Mouse (Mus musculus): Measurements from ENCODE around the gene Tmprss11a. TPM values are rescaled to one million over a fixed set of nuclear protein-coding genes. Genes with fewer than 3 reads are reported as not detected.

The Tmprss11a gene
- polyA plus RNA-seq (2014; fragmentation: Nextera tagmentation; extraction: Ambion mirVana), result 1.0 and 2.2 TPM in 2 replicates

GRCm38 (mm10) chr5:86468890-86469289 lies at the start of gene Tmprss11a:
Gene Tmprss11a (minus strand): TSS chr5:86468990.
- H3K4me3 ChIP-seq (ENCODE audit: low read depth, low read length), result no peak within 1 kb of the TSS
- H3K27me3 ChIP-seq (replicated peaks; ENCODE audit: control insufficient read depth, insufficient read depth, low read length), result no peaks in the 10 kb centered on the region
- no peak within 1 kb of the TSS for H3K9ac ChIP-seq (ENCODE audit: low read depth, low read length)
- H3K27ac ChIP-seq (replicated peaks; ENCODE audit: low read depth, low read length), result no peak within 1 kb of the TSS
- no peak for ATAC-seq (ENCODE audit: low read depth)
- H3K4me2 ChIP-seq (ENCODE audit: low read depth, low read length), result no peak within 1 kb of the TSS
- WGBS, result 61% methylated on average over 4 of the region's 4 CpGs
- DNase-seq (ENCODE audit: low spot score), result no peak
- H3K9me3 ChIP-seq (ENCODE audit: control insufficient read depth, low read length), result no peaks in the 10 kb centered on the region
- no peaks in the 10 kb centered on the region for H3K4me1 ChIP-seq (ENCODE audit: control insufficient read depth, insufficient read depth, low read length)
- H3K36me3 ChIP-seq (ENCODE audit: control insufficient read depth, insufficient read depth, low read length), result no peaks in the 10 kb centered on the region

GRCm38 (mm10) chr5:86518500-86518899 lies 49.7 kb upstream of the Tmprss11a start, which contains the start of gene Tmprss11g:
Gene Tmprss11g (minus strand): TSS chr5:86518600.
- no peaks in the 10 kb centered on the region for H3K27me3 ChIP-seq (replicated peaks; ENCODE audit: control insufficient read depth, insufficient read depth, low read length)
- H3K4me3 ChIP-seq (ENCODE audit: low read depth, low read length), result no peak within 1 kb of the TSS
- H3K4me1 ChIP-seq (ENCODE audit: control insufficient read depth, insufficient read depth, low read length), result no peaks in the 10 kb centered on the region
- no peak within 1 kb of the TSS for H3K9ac ChIP-seq (ENCODE audit: low read depth, low read length)
- peak; percentile 1 for DNase-seq (ENCODE audit: low spot score)
- H3K4me2 ChIP-seq (ENCODE audit: low read depth, low read length), result no peak within 1 kb of the TSS
- H3K27ac ChIP-seq (replicated peaks; ENCODE audit: low read depth, low read length), result no peak within 1 kb of the TSS
- WGBS, result 66% methylated on average over 9 of the region's 9 CpGs
- no peak for ATAC-seq (ENCODE audit: low read depth)
- no peaks in the 10 kb centered on the region for H3K36me3 ChIP-seq (ENCODE audit: control insufficient read depth, insufficient read depth, low read length)
- no peaks in the 10 kb centered on the region for H3K9me3 ChIP-seq (ENCODE audit: control insufficient read depth, low read length)

- no peaks in the 10 kb centered on the region for H3K4me1 ChIP-seq (ENCODE audit: control insufficient read depth, insufficient read depth, low read length)
- DNase-seq (ENCODE audit: low spot score) (peak; percentile 10), ATAC-seq (ENCODE audit: low read depth) (no peak)
- H3K9me3 ChIP-seq (ENCODE audit: control insufficient read depth, low read length), result no peaks in the 10 kb centered on the region
- no peak overlapping the region for H3K4me3 ChIP-seq (ENCODE audit: low read depth, low read length)
- no peaks in the 10 kb centered on the region for H3K36me3 ChIP-seq (ENCODE audit: control insufficient read depth, insufficient read depth, low read length)
- H3K9ac ChIP-seq (ENCODE audit: low read depth, low read length), result no peak overlapping the region
- WGBS, result 74% methylated on average over 5 of the region's 5 CpGs
- no peak overlapping the region for H3K4me2 ChIP-seq (ENCODE audit: low read depth, low read length)
- no peak overlapping the region for H3K27ac ChIP-seq (replicated peaks; ENCODE audit: low read depth, low read length)
- no peaks in the 10 kb centered on the region for H3K27me3 ChIP-seq (replicated peaks; ENCODE audit: control insufficient read depth, insufficient read depth, low read length)
Observed at GRCm38 (mm10) chr5:86511538-86511937, 42.7 kb upstream of the Tmprss11a start.

- DNase-seq (ENCODE audit: low spot score) (no peak), ATAC-seq (ENCODE audit: low read depth) (no peak)
- no peaks in the 10 kb centered on the region for H3K27me3 ChIP-seq (replicated peaks; ENCODE audit: control insufficient read depth, insufficient read depth, low read length)
- 72% methylated on average over 1 of the region's 1 CpGs for WGBS
- H3K4me3 ChIP-seq (ENCODE audit: low read depth, low read length), result no peak overlapping the region
- H3K9me3 ChIP-seq (ENCODE audit: control insufficient read depth, low read length), result no peaks in the 10 kb centered on the region
- H3K4me2 ChIP-seq (ENCODE audit: low read depth, low read length), result no peak overlapping the region
- no peaks in the 10 kb centered on the region for H3K36me3 ChIP-seq (ENCODE audit: control insufficient read depth, insufficient read depth, low read length)
- no peak overlapping the region for H3K9ac ChIP-seq (ENCODE audit: low read depth, low read length)
- H3K4me1 ChIP-seq (ENCODE audit: control insufficient read depth, insufficient read depth, low read length), result no peaks in the 10 kb centered on the region
- no peak overlapping the region for H3K27ac ChIP-seq (replicated peaks; ENCODE audit: low read depth, low read length)
Observed at GRCm38 (mm10) chr5:86493453-86493852, 24.7 kb upstream of the Tmprss11a start.

GRCm38 (mm10) chr5:86482562-86482961 lies 13.8 kb upstream of the Tmprss11a start:
- Histone ChIP-seq H3K4me3 (ENCODE audit: low read depth, low read length) (no peak overlapping the region), H3K27me3 (replicated peaks; ENCODE audit: control insufficient read depth, insufficient read depth, low read length) (no peaks in the 10 kb centered on the region), H3K4me2 (ENCODE audit: low read depth, low read length) (no peak overlapping the region), H3K4me1 (ENCODE audit: control insufficient read depth, insufficient read depth, low read length) (no peaks in the 10 kb centered on the region), H3K27ac (replicated peaks; ENCODE audit: low read depth, low read length) (no peak overlapping the region), H3K9ac (ENCODE audit: low read depth, low read length) (no peak overlapping the region), H3K36me3 (ENCODE audit: control insufficient read depth, insufficient read depth, low read length) (no peaks in the 10 kb centered on the region), H3K9me3 (ENCODE audit: control insufficient read depth, low read length) (no peaks in the 10 kb centered on the region)
- peak; percentile 29 for DNase-seq (ENCODE audit: low spot score)
- WGBS, result 67% methylated on average over 2 of the region's 2 CpGs
- ATAC-seq (ENCODE audit: low read depth), result no peak

GRCm38 (mm10) chr5:86482031-86482430 lies 13.2 kb upstream of the Tmprss11a start:
- DNase-seq (ENCODE audit: low spot score) (no peak), ATAC-seq (ENCODE audit: low read depth) (no peak)
- WGBS, result 72% methylated on average over 1 of the region's 1 CpGs

GRCm38 (mm10) chr5:86473859-86474258 lies 5.1 kb upstream of the Tmprss11a start:
- ATAC-seq (ENCODE audit: low read depth) (no peak), DNase-seq (ENCODE audit: low spot score) (no peak)
- 68% methylated on average over 9 of the region's 9 CpGs for WGBS
- H3K9ac ChIP-seq (ENCODE audit: low read depth, low read length), result no peak overlapping the region
- no peaks in the 10 kb centered on the region for H3K27me3 ChIP-seq (replicated peaks; ENCODE audit: control insufficient read depth, insufficient read depth, low read length)
- no peaks in the 10 kb centered on the region for H3K9me3 ChIP-seq (ENCODE audit: control insufficient read depth, low read length)
- H3K4me2 ChIP-seq (ENCODE audit: low read depth, low read length), result no peak overlapping the region
- H3K27ac ChIP-seq (replicated peaks; ENCODE audit: low read depth, low read length), result no peak overlapping the region
- no peak overlapping the region for H3K4me3 ChIP-seq (ENCODE audit: low read depth, low read length)
- no peaks in the 10 kb centered on the region for H3K36me3 ChIP-seq (ENCODE audit: control insufficient read depth, insufficient read depth, low read length)
- H3K4me1 ChIP-seq (ENCODE audit: control insufficient read depth, insufficient read depth, low read length), result no peaks in the 10 kb centered on the region

More at GRCm38 (mm10) chr5:86482031-86482430, 13.2 kb upstream of the Tmprss11a start:
- H3K36me3 ChIP-seq (ENCODE audit: control insufficient read depth, insufficient read depth, low read length), result no peaks in the 10 kb centered on the region
- H3K27me3 ChIP-seq (replicated peaks; ENCODE audit: control insufficient read depth, insufficient read depth, low read length), result no peaks in the 10 kb centered on the region
- no peak overlapping the region for H3K4me2 ChIP-seq (ENCODE audit: low read depth, low read length)
- H3K9ac ChIP-seq (ENCODE audit: low read depth, low read length), result no peak overlapping the region
- no peaks in the 10 kb centered on the region for H3K9me3 ChIP-seq (ENCODE audit: control insufficient read depth, low read length)
- H3K27ac ChIP-seq (replicated peaks; ENCODE audit: low read depth, low read length), result no peak overlapping the region
- H3K4me1 ChIP-seq (ENCODE audit: control insufficient read depth, insufficient read depth, low read length), result no peaks in the 10 kb centered on the region
- H3K4me3 ChIP-seq (ENCODE audit: low read depth, low read length), result no peak overlapping the region

- peak; percentile 84 for ATAC-seq (ENCODE audit: low read depth)
- Histone ChIP-seq H3K4me2 (ENCODE audit: low read depth, low read length) (no peak overlapping the region), H3K9ac (ENCODE audit: low read depth, low read length) (no peak overlapping the region), H3K9me3 (ENCODE audit: control insufficient read depth, low read length) (no peaks in the 10 kb centered on the region), H3K4me1 (ENCODE audit: control insufficient read depth, insufficient read depth, low read length) (no peaks in the 10 kb centered on the region), H3K4me3 (ENCODE audit: low read depth, low read length) (no peak overlapping the region), H3K27ac (replicated peaks; ENCODE audit: low read depth, low read length) (no peak overlapping the region), H3K36me3 (ENCODE audit: control insufficient read depth, insufficient read depth, low read length) (no peaks in the 10 kb centered on the region), H3K27me3 (replicated peaks; ENCODE audit: control insufficient read depth, insufficient read depth, low read length) (no peaks in the 10 kb centered on the region)
- WGBS, result 27% methylated on average over 2 of the region's 2 CpGs
- peak; percentile 62 for DNase-seq (ENCODE audit: low spot score)
Observed at GRCm38 (mm10) chr5:86439306-86439705, 29.5 kb downstream of the Tmprss11a start.

GRCm38 (mm10) chr5:86438548-86438947 lies 30.2 kb downstream of the Tmprss11a start:
- Histone ChIP-seq H3K36me3 (ENCODE audit: control insufficient read depth, insufficient read depth, low read length) (no peaks in the 10 kb centered on the region), H3K27me3 (replicated peaks; ENCODE audit: control insufficient read depth, insufficient read depth, low read length) (no peaks in the 10 kb centered on the region), H3K27ac (replicated peaks; ENCODE audit: low read depth, low read length) (no peak overlapping the region), H3K4me1 (ENCODE audit: control insufficient read depth, insufficient read depth, low read length) (no peaks in the 10 kb centered on the region), H3K4me2 (ENCODE audit: low read depth, low read length) (no peak overlapping the region), H3K4me3 (ENCODE audit: low read depth, low read length) (no peak overlapping the region), H3K9me3 (ENCODE audit: control insufficient read depth, low read length) (no peaks in the 10 kb centered on the region), H3K9ac (ENCODE audit: low read depth, low read length) (no peak overlapping the region)
- DNase-seq (ENCODE audit: low spot score), result no peak
- no peak for ATAC-seq (ENCODE audit: low read depth)

Measured in embryonic facial prominence, embryonic 14.5 days (tissue).